17 mouse cellular contexts compared by ENCODE assay signal in genomic region chr8:8233156-8233555, GRCm38 (mm10).
"Had no signal": no experiment of that assay in that cellular context is flagged by ENCODE, and none has a peak within 500 bp of the region (broad histone marks: within the 10 kb centered on the region; RNA-seq: fewer than 3 reads in every experiment).

No protein-coding gene starts in this region.

- H3K27me3 ChIP-seq: kidney, embryonic 15.5 days; liver, embryonic 13.5 days; midbrain, embryonic 15.5 days; neural tube, embryonic 12.5 days; neural tube, embryonic 15.5 days; stomach, embryonic 15.5 days had no signal

- DNase-seq: kidney, adult 11 months; kidney, adult 8-10 months; kidney, postnatal 10 days; kidney, postnatal 36 days; liver, embryonic 13.5 days; lung, adult 2 months; lung, postnatal 14 days; lung, postnatal 4 days; spleen, adult 18-20 months; thymus, adult 18-20 months; thymus, postnatal 36 days had no signal

- H3K4me1 ChIP-seq: kidney, embryonic 15.5 days; liver, embryonic 13.5 days; stomach, embryonic 15.5 days had no signal

- H3K4me3 ChIP-seq: kidney, embryonic 15.5 days; liver, embryonic 13.5 days; midbrain, embryonic 15.5 days; neural tube, embryonic 12.5 days; neural tube, embryonic 15.5 days; stomach, embryonic 15.5 days had no signal

- H3K4me2 ChIP-seq: kidney, embryonic 15.5 days; liver, embryonic 13.5 days; midbrain, embryonic 11.5 days; midbrain, embryonic 15.5 days; neural tube, embryonic 12.5 days; neural tube, embryonic 15.5 days; stomach, embryonic 15.5 days had no signal

- H3K9me3 ChIP-seq: kidney, embryonic 15.5 days; liver, embryonic 13.5 days; midbrain, embryonic 15.5 days; neural tube, embryonic 12.5 days; neural tube, embryonic 15.5 days; stomach, embryonic 15.5 days had no signal

- H3K27ac ChIP-seq: kidney, embryonic 15.5 days; liver, embryonic 13.5 days; midbrain, embryonic 15.5 days; neural tube, embryonic 12.5 days; neural tube, embryonic 15.5 days; stomach, embryonic 15.5 days had no signal

- H3K36me3 ChIP-seq: kidney, embryonic 15.5 days; liver, embryonic 13.5 days; midbrain, embryonic 15.5 days; neural tube, embryonic 12.5 days; neural tube, embryonic 15.5 days; stomach, embryonic 15.5 days had no signal

- H3K9ac ChIP-seq: kidney, embryonic 15.5 days; liver, embryonic 13.5 days; midbrain, embryonic 15.5 days; neural tube, embryonic 12.5 days; neural tube, embryonic 15.5 days; stomach, embryonic 15.5 days had no signal

- ATAC-seq: midbrain, embryonic 15.5 days had no signal
